In genomic region chr4:134430381-134431004, GRCm38 (mm10) we compare ENCODE assay signal across 8 mouse cellular contexts. TPM values are rescaled to one million over a fixed set of nuclear protein-coding genes. Genes with fewer than 3 reads are reported as not detected.
DNase-seq lines count a peak whose midpoint lies in the region; ATAC-seq lines count a peak whose summit lies in the region.

No protein-coding gene starts in this region.

- no peak overlapping the region for H3K4me3 ChIP-seq in midbrain, embryonic 10.5 days
- no peak overlapping the region for H3K4me3 ChIP-seq in stomach, embryonic 15.5 days (replicated peaks)
- no peak overlapping the region for H3K4me3 ChIP-seq in liver, embryonic 12.5 days

- no peak overlapping the region for H3K9ac ChIP-seq in stomach, embryonic 15.5 days
- no peak overlapping the region for H3K9ac ChIP-seq in liver, embryonic 12.5 days

- H3K27ac ChIP-seq in midbrain, embryonic 10.5 days (replicated peaks), result peak overlapping the region; percentile 81
- peak overlapping the region; percentile 87 for H3K27ac ChIP-seq in stomach, embryonic 15.5 days
- no peak overlapping the region for H3K27ac ChIP-seq in liver, embryonic 12.5 days

- ATAC-seq in cerebellum, adult (ENCODE audit: insufficient number of reproducible peaks, low FRiP score, low TSS enrichment), result peak; percentile 74; the same call in 1 of the 2 replicates
- peak; percentile 50; the same call in 1 of the 2 replicates for ATAC-seq in stomach, embryonic 15.5 days (ENCODE audit: insufficient read depth, low FRiP score, low read depth)
- no peak for ATAC-seq in liver, embryonic 12.5 days

- peak; percentile 77 to 84 for DNase-seq in cerebellum, postnatal 36 days
- peak; percentile 92 to 98 for DNase-seq in frontal cortex, postnatal 36 days (ENCODE audit: low spot score in 2 of 2)
- peak; percentile 87 for DNase-seq in left cerebral cortex, adult 11 months (ENCODE audit: low spot score)
- DNase-seq in midbrain, embryonic 10.5 days (ENCODE audit: low spot score), result peak; percentile 49
- DNase-seq in spleen, postnatal 14 days (ENCODE audit: low spot score in 2 of 2), result no peak

- H3K36me3 ChIP-seq in midbrain, embryonic 10.5 days, result no peaks in the 10 kb centered on the region
- H3K36me3 ChIP-seq in stomach, embryonic 15.5 days, result 0 out of 2 replicates have a peak, but pooled peaks cover 3% of the 10 kb centered on the region
- H3K36me3 ChIP-seq in liver, embryonic 12.5 days, result 0 out of 2 replicates have a peak, but pooled peaks cover 5% of the 10 kb centered on the region

- peak overlapping the region; percentile 25; the same call in 1 of the 2 replicates for H3K4me2 ChIP-seq in stomach, embryonic 15.5 days
- no peak overlapping the region for H3K4me2 ChIP-seq in liver, embryonic 12.5 days

- H3K9me3 ChIP-seq in midbrain, embryonic 10.5 days (replicated peaks), result no peaks in the 10 kb centered on the region
- H3K9me3 ChIP-seq in stomach, embryonic 15.5 days, result no peaks in the 10 kb centered on the region
- no peaks in the 10 kb centered on the region for H3K9me3 ChIP-seq in liver, embryonic 12.5 days (replicated peaks)

- WGBS in midbrain, embryonic 10.5 days, result 64% methylated on average over 23 of the region's 23 CpGs
- WGBS in stomach, embryonic 15.5 days, result 26% methylated on average over 23 of the region's 23 CpGs
- 60% methylated on average over 23 of the region's 23 CpGs for WGBS in liver, embryonic 12.5 days (ENCODE audit: insufficient replicate concordance)

- H3K27me3 ChIP-seq in midbrain, embryonic 10.5 days (ENCODE audit: low read depth, poor library complexity, severe bottlenecking), result no peaks in the 10 kb centered on the region
- H3K27me3 ChIP-seq in stomach, embryonic 15.5 days (replicated peaks), result no peaks in the 10 kb centered on the region
- 0 out of 2 replicates have a peak, but pooled peaks cover 22% of the 10 kb centered on the region for H3K27me3 ChIP-seq in liver, embryonic 12.5 days (replicated peaks)

- peaks cover 26% of the 10 kb centered on the region for H3K4me1 ChIP-seq in midbrain, embryonic 10.5 days
- peaks cover 8% of the 10 kb centered on the region; the same call in 1 of the 2 replicates for H3K4me1 ChIP-seq in stomach, embryonic 15.5 days
- no peaks in the 10 kb centered on the region for H3K4me1 ChIP-seq in liver, embryonic 12.5 days

RNA-seq across cellular contexts. Expression of gene Pafah2, which starts 34.4 kb away (rescaled TPM):
- 7.2 and 8.9 TPM in 2 replicates for polyA plus RNA-seq in midbrain, embryonic 10.5 days (2016; fragmentation: Nextera tagmentation; extraction: Ambion mirVana)
- 17.8 and 20.9 TPM in 2 replicates for polyA plus RNA-seq in stomach, embryonic 15.5 days (2015; fragmentation: Nextera tagmentation; extraction: Ambion mirVana)
- 4.7 and 5.2 TPM in 2 replicates for polyA plus RNA-seq in liver, embryonic 12.5 days (2016; fragmentation: Nextera tagmentation; extraction: Ambion mirVana)

RNA-seq across cellular contexts. Expression of gene Stmn1, which starts 37.6 kb away (rescaled TPM):
- polyA plus RNA-seq in midbrain, embryonic 10.5 days (2016; fragmentation: Nextera tagmentation; extraction: Ambion mirVana), result 2,607 and 3,209 TPM in 2 replicates
- 1,192 and 1,334 TPM in 2 replicates for polyA plus RNA-seq in stomach, embryonic 15.5 days (2015; fragmentation: Nextera tagmentation; extraction: Ambion mirVana)
- polyA plus RNA-seq in liver, embryonic 12.5 days (2016; fragmentation: Nextera tagmentation; extraction: Ambion mirVana), result 558 and 570 TPM in 2 replicates

RNA-seq across cellular contexts. Expression of gene Extl1, which starts 46.8 kb away (rescaled TPM):
- 0.23 and 0.39 TPM in 2 replicates for polyA plus RNA-seq in midbrain, embryonic 10.5 days (2016; fragmentation: Nextera tagmentation; extraction: Ambion mirVana)
- 1.0 and 1.1 TPM in 2 replicates for polyA plus RNA-seq in stomach, embryonic 15.5 days (2015; fragmentation: Nextera tagmentation; extraction: Ambion mirVana)
- polyA plus RNA-seq in liver, embryonic 12.5 days (2016; fragmentation: Nextera tagmentation; extraction: Ambion mirVana), result 0.25 and 0.36 TPM in 2 replicates

Comparison
In these comparisons a context has a peak if more than half of its experiments do, and no peak if none do; other contexts are left out.
1. DNase-seq: peak in cerebellum, postnatal 36 days (2 of 2), frontal cortex, postnatal 36 days (2 of 2), left cerebral cortex, adult 11 months (single experiment) and midbrain, embryonic 10.5 days (single experiment); none in spleen, postnatal 14 days (0 of 2).